Mouse (Mus musculus) liver, embryonic 13.5 days (tissue): ENCODE data around the gene LTO1. TPM values are rescaled to one million over a fixed set of nuclear protein-coding genes. Genes with fewer than 3 reads are reported as not detected.
"Not testable (repeated sequence)": the region's sequence is repeated elsewhere in the genome, so short reads cannot be mapped to it uniquely, and the experiment has no call there.

Experiments used
- ATAC-seq: fragments of 200-750 bp; cut with Nextera tagmentation; 2 replicates; pipeline ENCODE4 v1.8.0; 2017; ENCODE audit warnings: low read depth, mild to moderate bottlenecking, moderate number of reproducible peaks, moderate library complexity
- DNase-seq: peaks from one replicate; pipeline ENCODE4 v3.0.0; 2022
- H3K27ac ChIP-seq: fragments of 300-500 bp; sonication (generic); 2 replicates; pipeline ENCODE4 v1.5.1; 2015; ENCODE audit warnings: moderate library complexity, mild to moderate bottlenecking, inconsistent platforms
- H3K27me3 ChIP-seq: fragments of 300-500 bp; sonication (generic); 2 replicates; pipeline ENCODE4 v1.6.1; 2015; ENCODE audit warnings: mild to moderate bottlenecking, inconsistent platforms
- H3K36me3 ChIP-seq: fragments of 300-500 bp; sonication (generic); 2 replicates; pipeline ENCODE4 v1.6.1; 2015; ENCODE audit warnings: mild to moderate bottlenecking, inconsistent platforms
- H3K4me1 ChIP-seq: fragments of 300-500 bp; sonication (generic); replicated peaks from 2 replicates; pipeline ENCODE4 v1.6.1; 2015; ENCODE audit warnings: inconsistent platforms
- H3K4me2 ChIP-seq: fragments of 300-500 bp; sonication (generic); 2 replicates; pipeline ENCODE4 v1.6.1; 2015; ENCODE audit warnings: inconsistent platforms, mild to moderate bottlenecking, moderate library complexity
- H3K4me3 ChIP-seq: fragments of 300-500 bp; sonication (generic); replicated peaks from 2 replicates; pipeline ENCODE4 v1.5.1; 2015; ENCODE audit warnings: mild to moderate bottlenecking, inconsistent platforms
- H3K9ac ChIP-seq: fragments of 300-500 bp; sonication (generic); 2 replicates; pipeline ENCODE4 v1.6.1; 2015; ENCODE audit warnings: mild to moderate bottlenecking, inconsistent platforms
- H3K9me3 ChIP-seq: fragments of 300-500 bp; sonication (generic); replicated peaks from 2 replicates; pipeline ENCODE4 v1.6.1; 2016; ENCODE audit warnings: inconsistent platforms
- WGBS: fragments of 180-500 bp; shearing (Covaris S2); methylation state at CpG from one replicate; pipeline ENCODE4 v1.1.7; 2015; ENCODE audit not compliant: insufficient replicate concordance; 5-methylcytosine and 5-hydroxymethylcytosine counted together
- polyA plus RNA-seq: library from polyadenylated mRNA; unstranded; fragments of >200 nt; fragmentation: Nextera tagmentation; extraction: Ambion mirVana; gene quantifications from 2 replicates; pipeline ENCODE4 v1.2.1, GENCODE M21; 2015

LTO1 gene
- polyA plus RNA-seq, 1 experiment from 2014 or later: 9.6 TPM

DNA sequence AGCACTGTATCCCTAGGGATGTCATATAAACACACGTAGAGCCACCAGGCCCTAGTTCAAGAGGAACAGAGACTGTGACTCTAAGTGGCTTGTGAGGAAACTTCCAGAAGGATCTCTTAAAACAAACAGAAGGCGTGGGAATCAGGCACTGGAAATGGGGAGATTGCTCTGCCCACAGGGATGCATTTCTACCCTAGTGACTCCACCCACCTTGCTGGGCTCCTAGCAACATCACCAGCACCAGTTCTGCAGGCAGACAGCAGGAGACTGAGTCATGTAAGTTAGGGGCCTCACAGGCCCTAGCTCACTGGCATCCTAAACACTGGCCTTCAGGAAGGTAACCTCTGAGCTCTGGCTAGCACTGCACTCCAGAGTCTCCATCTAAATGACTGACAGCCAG, 23.0 kb upstream of the LTO1 start:
- H3K36me3 ChIP-seq: no peaks in the 10 kb centered on the region
- H3K4me1 ChIP-seq: peaks cover 24% of the 10 kb centered on the region
- H3K4me2 ChIP-seq: no peak overlapping the region
- ATAC-seq: no peak
- no peak overlapping the region for H3K27ac ChIP-seq
- no peaks in the 10 kb centered on the region for H3K9me3 ChIP-seq
- WGBS: 67% methylated on average over 2 of the region's 2 CpGs
- DNase-seq: no peak
- H3K4me3 ChIP-seq: no peak overlapping the region
- no peak overlapping the region for H3K9ac ChIP-seq
- H3K27me3 ChIP-seq: peaks cover 71% of the 10 kb centered on the region

GRCm38 (mm10) chr7:144892322-144892721, 22.6 kb upstream of the LTO1 start:
- H3K4me1 ChIP-seq: peaks cover 26% of the 10 kb centered on the region
- 40% methylated on average over 6 of the region's 6 CpGs for WGBS

GRCm38 (mm10) chr7:144894191-144894590, 20.7 kb upstream of the LTO1 start:
- Histone ChIP-seq H3K4me2 (0 out of 2 replicates have a peak overlapping the region, but pooled peaks have one; percentile 74), H3K9me3 (no peaks in the 10 kb centered on the region), H3K27me3 (peaks cover 77% of the 10 kb centered on the region), H3K4me3 (no peak overlapping the region), H3K27ac (no peak overlapping the region), H3K4me1 (peaks cover 33% of the 10 kb centered on the region), H3K36me3 (no peaks in the 10 kb centered on the region), H3K9ac (no peak overlapping the region)
- WGBS: 7% methylated on average over 5 of the region's 5 CpGs
- DNase-seq: no peak
- no peak for ATAC-seq

More at GRCm38 (mm10) chr7:144892322-144892721, 22.6 kb upstream of the LTO1 start:
- Histone ChIP-seq H3K27me3 (peaks cover 72% of the 10 kb centered on the region), H3K9me3 (no peaks in the 10 kb centered on the region), H3K27ac (no peak overlapping the region), H3K9ac (no peak overlapping the region), H3K36me3 (no peaks in the 10 kb centered on the region), H3K4me3 (no peak overlapping the region), H3K4me2 (no peak overlapping the region)
- no peak for DNase-seq
- no peak for ATAC-seq

- no peak overlapping the region for H3K27ac ChIP-seq
- peaks cover 77% of the 10 kb centered on the region for H3K27me3 ChIP-seq
- no peak overlapping the region for H3K9ac ChIP-seq
- no peak overlapping the region for H3K4me3 ChIP-seq
- DNase-seq (no peak), ATAC-seq (no peak)
- no peaks in the 10 kb centered on the region for H3K36me3 ChIP-seq
- peak overlapping the region; percentile 74 for H3K4me2 ChIP-seq
- H3K9me3 ChIP-seq: no peaks in the 10 kb centered on the region
- 13% methylated on average over 4 of the region's 4 CpGs for WGBS
- H3K4me1 ChIP-seq: peaks cover 33% of the 10 kb centered on the region
These were observed 20.2 kb upstream of the LTO1 start for GRCm38 (mm10) chr7:144894706-144895105.

DNA sequence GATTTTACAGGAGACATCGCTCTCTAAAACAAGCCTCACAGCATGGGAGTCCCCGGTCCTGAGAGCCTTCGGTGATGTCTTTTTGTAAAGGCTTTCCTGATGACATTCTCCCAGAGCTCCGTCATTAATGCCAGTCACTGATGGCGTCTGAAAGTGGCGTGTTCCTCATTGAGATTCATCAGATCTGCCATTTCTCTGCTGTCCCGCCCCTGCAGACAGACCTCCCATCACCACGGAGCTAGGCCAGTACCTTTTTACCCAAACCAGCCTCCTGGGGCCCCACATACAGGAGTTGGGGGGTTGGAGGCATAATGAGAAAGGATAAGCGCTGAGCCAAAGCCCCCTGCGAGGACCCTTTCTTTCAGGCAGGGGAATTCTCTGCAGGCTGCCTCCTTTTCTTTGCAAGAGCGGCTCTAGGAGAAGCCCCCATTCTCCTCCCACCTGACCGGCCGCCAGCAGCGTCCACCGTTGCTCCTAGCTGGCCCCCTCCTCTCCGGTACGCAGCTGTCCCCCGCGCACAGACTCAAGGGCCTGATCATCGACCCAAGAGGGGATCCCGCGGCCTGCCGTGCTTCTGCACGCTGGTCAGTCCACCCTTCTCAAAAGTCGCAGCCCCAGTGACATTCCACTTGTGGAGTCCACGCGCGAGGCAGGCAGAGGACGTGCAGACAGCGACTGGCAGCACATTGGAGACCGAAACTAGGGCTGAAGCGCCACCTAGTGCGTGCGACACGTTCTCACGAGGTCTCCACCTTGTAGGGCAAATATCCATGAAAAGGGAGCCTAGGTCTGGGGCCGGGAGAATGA, 19.4 kb upstream of the LTO1 start:
- Histone ChIP-seq H3K27ac (no peak overlapping the region), H3K4me3 (peak overlapping the region; percentile 52), H3K4me2 (peak overlapping the region; percentile 74), H3K4me1 (peaks cover 33% of the 10 kb centered on the region), H3K27me3 (peaks cover 81% of the 10 kb centered on the region), H3K9me3 (no peaks in the 10 kb centered on the region), H3K9ac (peak overlapping the region; percentile 23; the same call in 1 of the 2 replicates), H3K36me3 (no peaks in the 10 kb centered on the region)
- WGBS: under 1% methylated on average over 37 of the region's 37 CpGs
- ATAC-seq: peak; percentile 66
- DNase-seq: peak; percentile 59

DNA sequence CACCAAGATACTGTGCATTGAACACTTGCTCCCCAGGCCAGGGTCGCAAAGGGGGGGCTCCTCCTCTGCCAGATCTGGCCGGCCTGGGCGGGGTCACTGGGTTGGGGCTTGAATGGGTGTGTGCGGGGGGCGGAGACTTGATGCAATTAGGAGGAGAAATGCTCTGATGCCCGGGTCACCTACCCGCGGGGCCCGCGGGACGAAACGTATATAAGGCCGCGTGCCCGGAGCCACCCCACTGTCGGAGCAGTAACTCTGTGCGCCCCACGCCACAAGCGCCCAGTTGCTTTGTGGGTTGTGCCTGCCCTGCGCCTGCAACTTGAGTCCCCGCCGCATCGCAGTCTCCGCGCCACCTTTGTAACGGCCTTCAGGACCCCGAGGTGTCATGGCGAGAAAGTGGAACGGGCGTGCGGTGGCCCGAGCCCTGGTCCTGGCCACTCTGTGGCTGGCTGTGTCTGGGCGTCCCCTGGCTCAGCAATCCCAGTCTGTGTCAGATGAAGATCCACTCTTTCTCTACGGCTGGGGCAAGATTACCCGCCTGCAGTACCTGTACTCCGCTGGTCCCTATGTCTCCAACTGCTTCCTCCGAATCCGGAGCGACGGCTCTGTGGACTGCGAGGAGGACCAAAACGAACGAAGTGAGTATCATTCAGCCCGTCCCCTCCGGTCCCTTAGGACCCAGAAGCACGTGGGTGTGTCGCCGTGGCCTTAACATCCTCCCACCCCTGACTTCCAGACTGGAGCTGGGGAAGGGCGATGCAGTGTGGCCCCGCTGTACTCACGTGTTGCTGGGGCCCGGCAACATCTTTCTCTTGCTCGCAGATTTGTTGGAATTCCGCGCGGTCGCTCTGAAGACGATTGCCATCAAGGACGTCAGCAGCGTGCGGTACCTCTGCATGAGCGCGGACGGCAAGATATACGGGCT, 18.3 kb upstream of the LTO1 start, which contains the start of gene Fgf15:
TSS of gene Fgf15 (plus strand) at position 238 of the 925 bp plus-strand sequence.
- 0 out of 2 replicates have a peak, but pooled peaks have one; percentile 39 for ATAC-seq

DNA sequence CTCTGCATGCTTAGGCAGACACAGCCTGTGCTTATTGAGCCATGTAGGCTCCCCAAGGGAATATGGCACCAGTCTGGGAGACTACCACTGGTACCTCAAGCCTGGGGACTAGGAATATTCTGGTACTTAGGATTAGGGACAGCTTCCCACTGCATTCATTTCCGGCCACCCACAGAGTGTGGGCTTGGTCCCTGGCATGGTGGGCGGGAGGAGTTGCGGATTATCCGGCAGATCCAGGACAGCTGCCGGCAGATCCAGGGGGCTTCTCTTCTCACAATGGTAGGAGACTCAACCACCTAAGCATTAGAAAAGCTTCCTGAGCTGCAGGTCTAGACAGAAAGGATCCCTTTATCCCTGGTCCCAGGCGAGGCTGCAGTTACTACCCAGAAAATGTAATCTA, 16.4 kb upstream of the LTO1 start:
- Histone ChIP-seq H3K9me3 (no peaks in the 10 kb centered on the region), H3K36me3 (no peaks in the 10 kb centered on the region), H3K27ac (no peak overlapping the region), H3K27me3 (peaks cover 93% of the 10 kb centered on the region), H3K4me2 (no peak overlapping the region), H3K4me1 (peaks cover 33% of the 10 kb centered on the region), H3K9ac (no peak overlapping the region), H3K4me3 (no peak overlapping the region)
- ATAC-seq (no peak), DNase-seq (no peak)
- 63% methylated on average over 6 of the region's 6 CpGs for WGBS

More for the DNA sequence above, 18.3 kb upstream of the LTO1 start, which contains the start of gene Fgf15:
- Histone ChIP-seq H3K27ac (no peak within 1 kb of the TSS), H3K4me3 (peak within 1 kb of the TSS; percentile 52), H3K4me1 (peaks cover 33% of the 10 kb centered on the region), H3K27me3 (peaks cover 83% of the 10 kb centered on the region), H3K36me3 (no peaks in the 10 kb centered on the region), H3K4me2 (peak within 1 kb of the TSS; percentile 74), H3K9ac (peak within 1 kb of the TSS; percentile 23; the same call in 1 of the 2 replicates), H3K9me3 (no peaks in the 10 kb centered on the region)
- DNase-seq: no peak
- WGBS: 1% methylated on average over 65 of the region's 65 CpGs

- H3K9me3 ChIP-seq, DNase-seq, H3K36me3 ChIP-seq, H3K4me3 ChIP-seq, H3K27ac ChIP-seq, H3K4me2 ChIP-seq, H3K4me1 ChIP-seq, ATAC-seq, H3K9ac ChIP-seq: not testable (repeated sequence)
- H3K27me3 ChIP-seq: peaks cover 43% of the 10 kb centered on the region
- 73% methylated on average over 3 of the region's 3 CpGs for WGBS
These were observed 9.4 kb upstream of the LTO1 start for GRCm38 (mm10) chr7:144905514-144905913.

- DNase-seq (peak; percentile 51), ATAC-seq (peak; percentile 53; the same call in 1 of the 2 replicates)
- no peak overlapping the region for H3K27ac ChIP-seq
- no peaks in the 10 kb centered on the region for H3K9me3 ChIP-seq
- peak overlapping the region; percentile 33; the same call in 1 of the 2 replicates for H3K9ac ChIP-seq
- H3K27me3 ChIP-seq: peaks cover 33% of the 10 kb centered on the region
- H3K36me3 ChIP-seq: no peaks in the 10 kb centered on the region
- 10% methylated on average over 28 of the region's 28 CpGs for WGBS
- H3K4me1 ChIP-seq: peaks cover 9% of the 10 kb centered on the region
- H3K4me2 ChIP-seq: peak overlapping the region; percentile 47
- peak overlapping the region; percentile 25; the same call in 1 of the 2 replicates for H3K4me3 ChIP-seq
These were observed 8.0 kb upstream of the LTO1 start for GRCm38 (mm10) chr7:144906708-144907397.

DNA sequence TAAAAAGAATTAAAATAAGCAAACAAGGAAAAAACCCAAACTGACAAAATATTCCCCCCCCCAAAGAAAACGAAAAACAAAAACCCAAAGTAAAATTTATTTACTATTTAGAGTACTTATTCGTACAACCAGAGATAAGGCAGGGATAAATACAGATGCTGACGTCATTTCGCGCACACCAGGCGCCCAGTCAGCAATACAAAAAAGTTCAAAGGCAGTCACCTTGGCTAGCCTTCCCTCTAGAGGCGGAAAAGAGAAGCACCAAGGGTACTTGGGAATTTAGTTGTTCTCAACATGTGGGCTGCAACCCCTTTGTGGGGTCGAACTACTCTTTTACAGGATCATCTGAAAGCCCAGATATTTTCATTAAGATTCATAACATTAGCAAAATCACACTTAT, 7.1 kb upstream of the LTO1 start:
- Histone ChIP-seq H3K9me3 (no peaks in the 10 kb centered on the region), H3K9ac (no peak overlapping the region), H3K4me3 (no peak overlapping the region), H3K27ac (no peak overlapping the region), H3K4me2 (no peak overlapping the region), H3K4me1 (peaks cover 9% of the 10 kb centered on the region), H3K27me3 (peaks cover 23% of the 10 kb centered on the region), H3K36me3 (no peaks in the 10 kb centered on the region)
- 7% methylated on average over 8 of the region's 8 CpGs for WGBS
- DNase-seq (peak; percentile 37), ATAC-seq (no peak)
